Mouse (Mus musculus) liver, postnatal 0 days (tissue): ENCODE measurements at regions not wholly inside any gene's neighbourhood (a gene's known extent, or its start where the extent isn't known, plus 50 kb on each side); places are given as distances from the start of the nearest gene placed in this dataset.
A peak's percentile ranks its signal among the peaks of the same experiment; 100 is the strongest.

ENCODE experiments used
- ATAC-seq: fragments of 200-750 bp; cut with Nextera tagmentation; 2 replicates; pipeline ENCODE4 v1.8.0; 2017; ENCODE audit warnings: mild to moderate bottlenecking, moderate library complexity
- DNase-seq: peaks from one replicate; pipeline ENCODE4 v3.0.0-alpha.2; 2016
- H3K27ac ChIP-seq: fragments of 300-500 bp; sonication (generic); 2 replicates; pipeline ENCODE4 v1.5.1; 2014; ENCODE audit warnings: antibody characterized with exemption, moderate library complexity, mild to moderate bottlenecking, low read depth
- H3K27me3 ChIP-seq: fragments of 300-500 bp; sonication (generic); 2 replicates; pipeline ENCODE4 v1.6.1; 2014; ENCODE audit warnings: low read length, control low read depth, mixed read lengths; ENCODE audit not compliant: insufficient read depth
- H3K36me3 ChIP-seq: fragments of 300-500 bp; sonication (generic); replicated peaks from 2 replicates; pipeline ENCODE4 v1.6.1; 2014; ENCODE audit warnings: mild to moderate bottlenecking, control low read depth, low read length, moderate library complexity, mixed read lengths; ENCODE audit not compliant: insufficient read depth
- H3K4me1 ChIP-seq: fragments of 300-500 bp; sonication (generic); 2 replicates; pipeline ENCODE4 v1.6.1; 2014; ENCODE audit warnings: antibody characterized with exemption, mild to moderate bottlenecking, control low read depth; ENCODE audit not compliant: insufficient read depth
- H3K4me2 ChIP-seq: fragments of 300-500 bp; sonication (generic); 2 replicates; pipeline ENCODE4 v1.6.1; 2014; ENCODE audit warnings: low read depth, mild to moderate bottlenecking, low read length, moderate library complexity, mixed read lengths
- H3K4me3 ChIP-seq: fragments of 300-500 bp; sonication (generic); 2 replicates; pipeline ENCODE4 v1.5.1; 2014; ENCODE audit warnings: low read depth, low read length
- H3K9ac ChIP-seq: fragments of 300-500 bp; sonication (generic); replicated peaks from 2 replicates; pipeline ENCODE4 v1.6.1; 2014; ENCODE audit warnings: mild to moderate bottlenecking, moderate library complexity
- H3K9me3 ChIP-seq: fragments of 300-500 bp; sonication (generic); 2 replicates; pipeline ENCODE4 v1.6.1; 2016; ENCODE audit warnings: mild to moderate bottlenecking, control low read depth, low read length, mixed read lengths
- CTCF ChIP-seq: sonication (generic); IDR thresholded peaks from 2 replicates; pipeline ENCODE4 v1.5.1; 2016; ENCODE audit warnings: antibody characterized with exemption, low read depth
- EP300 ChIP-seq: IDR thresholded peaks from 2 replicates; pipeline ENCODE4 v1.6.1; 2016; ENCODE audit warnings: antibody characterized with exemption, low read depth, mild to moderate bottlenecking
- WGBS: fragments of 180-500 bp; shearing (Covaris S2); extraction: QIAGEN DNeasy Blood & Tissue Kit; methylation state at CpG from one replicate; pipeline ENCODE4 v1.1.7; 2014; ENCODE audit not compliant: insufficient replicate concordance; 5-methylcytosine and 5-hydroxymethylcytosine counted together

DNA sequence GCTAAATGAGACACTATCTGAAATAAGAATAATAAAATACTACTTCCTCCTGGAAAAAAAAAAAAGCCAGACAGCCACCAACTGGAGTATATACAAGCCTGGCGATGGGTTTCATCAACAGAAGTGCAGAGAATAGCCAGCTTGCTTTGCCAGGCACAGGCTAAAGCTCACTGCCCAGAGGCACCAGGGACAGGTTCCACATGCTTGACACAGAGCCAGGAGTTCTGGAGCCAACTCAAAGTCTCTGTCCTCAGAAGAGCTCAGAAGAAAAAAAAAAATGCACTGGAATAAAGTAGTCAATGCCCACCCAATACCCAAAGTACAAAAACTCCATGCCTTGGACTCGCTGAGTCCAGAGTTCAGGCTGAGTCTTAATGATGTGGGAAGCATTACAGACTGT, 250.3 kb upstream of the Rgma start:
- no peak overlapping the region for H3K4me3 ChIP-seq
- TF ChIP-seq CTCF (no peak), EP300 (no peak)
- no peaks in the 10 kb centered on the region for H3K36me3 ChIP-seq
- H3K27ac ChIP-seq = no peak overlapping the region
- DNase-seq (no peak), ATAC-seq (no peak)
- H3K4me2 ChIP-seq = no peak overlapping the region
- H3K9me3 ChIP-seq = no peaks in the 10 kb centered on the region
- H3K9ac ChIP-seq = no peak overlapping the region
- 66% methylated on average over 2 of the region's 2 CpGs for WGBS
- H3K27me3 ChIP-seq = no peaks in the 10 kb centered on the region
- no peaks in the 10 kb centered on the region for H3K4me1 ChIP-seq

GRCm38 (mm10) chr7:73125864-73126263, 249.4 kb upstream of the Rgma start:
- ATAC-seq (no peak), DNase-seq (no peak)
- Histone ChIP-seq H3K4me2 (no peak overlapping the region), H3K9me3 (no peaks in the 10 kb centered on the region), H3K27ac (no peak overlapping the region), H3K9ac (no peak overlapping the region), H3K36me3 (no peaks in the 10 kb centered on the region), H3K4me3 (no peak overlapping the region), H3K4me1 (no peaks in the 10 kb centered on the region), H3K27me3 (no peaks in the 10 kb centered on the region)
- no peak for TF ChIP-seq EP300
- no peak for TF ChIP-seq CTCF
- WGBS = 23% methylated on average over 11 of the region's 11 CpGs

GRCm38 (mm10) chr7:73135786-73136185, 239.5 kb upstream of the Rgma start:
- DNase-seq = no peak
- 75% methylated on average over 6 of the region's 6 CpGs for WGBS
- no peaks in the 10 kb centered on the region for H3K9me3 ChIP-seq
- H3K9ac ChIP-seq = no peak overlapping the region
- H3K4me3 ChIP-seq = no peak overlapping the region
- H3K27me3 ChIP-seq = peaks cover 10% of the 10 kb centered on the region; the same call in 1 of the 2 replicates
- H3K36me3 ChIP-seq = no peaks in the 10 kb centered on the region
- no peak for TF ChIP-seq EP300
- no peak for TF ChIP-seq CTCF
- H3K27ac ChIP-seq = no peak overlapping the region
- H3K4me2 ChIP-seq = no peak overlapping the region
- ATAC-seq = peak; percentile 74
- no peaks in the 10 kb centered on the region for H3K4me1 ChIP-seq

DNA sequence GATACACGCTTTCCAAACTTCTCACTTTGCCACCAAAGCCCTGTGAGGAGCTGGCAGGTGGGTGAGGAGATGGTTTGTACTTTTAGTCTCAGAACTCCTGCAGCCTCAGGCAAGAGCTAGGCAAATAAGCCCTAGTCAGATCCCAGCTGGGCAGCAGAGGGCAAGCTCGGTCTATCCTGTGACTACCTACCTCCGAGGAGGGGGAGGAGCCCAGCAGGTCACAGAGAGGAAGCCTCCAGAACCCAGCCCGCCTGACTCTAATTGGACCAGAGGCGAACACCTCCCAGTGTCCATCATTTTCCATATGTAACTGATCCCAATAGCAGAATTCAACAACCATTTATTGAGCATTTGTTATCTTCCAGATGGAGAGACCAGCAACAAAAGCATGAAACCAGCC, 237.0 kb upstream of the Rgma start:
- no peak for TF ChIP-seq EP300
- TF ChIP-seq CTCF = no peak
- DNase-seq (no peak), ATAC-seq (no peak)
- Histone ChIP-seq H3K36me3 (no peaks in the 10 kb centered on the region), H3K4me2 (no peak overlapping the region), H3K27me3 (peaks cover 10% of the 10 kb centered on the region; the same call in 1 of the 2 replicates), H3K4me1 (no peaks in the 10 kb centered on the region), H3K4me3 (no peak overlapping the region), H3K9me3 (no peaks in the 10 kb centered on the region), H3K27ac (no peak overlapping the region), H3K9ac (no peak overlapping the region)
- 26% methylated on average over 5 of the region's 5 CpGs for WGBS

- Histone ChIP-seq H3K4me2 (no peak overlapping the region), H3K9ac (no peak overlapping the region), H3K36me3 (no peaks in the 10 kb centered on the region), H3K27ac (no peak overlapping the region), H3K4me1 (no peaks in the 10 kb centered on the region), H3K4me3 (no peak overlapping the region), H3K9me3 (no peaks in the 10 kb centered on the region), H3K27me3 (peaks cover 10% of the 10 kb centered on the region; the same call in 1 of the 2 replicates)
- TF ChIP-seq EP300 (no peak), CTCF (no peak)
- DNase-seq = no peak
- ATAC-seq = no peak
- 10% methylated on average over 8 of the region's 8 CpGs for WGBS
Observed at GRCm38 (mm10) chr7:73138861-73139493, 236.3 kb upstream of the Rgma start.

DNA sequence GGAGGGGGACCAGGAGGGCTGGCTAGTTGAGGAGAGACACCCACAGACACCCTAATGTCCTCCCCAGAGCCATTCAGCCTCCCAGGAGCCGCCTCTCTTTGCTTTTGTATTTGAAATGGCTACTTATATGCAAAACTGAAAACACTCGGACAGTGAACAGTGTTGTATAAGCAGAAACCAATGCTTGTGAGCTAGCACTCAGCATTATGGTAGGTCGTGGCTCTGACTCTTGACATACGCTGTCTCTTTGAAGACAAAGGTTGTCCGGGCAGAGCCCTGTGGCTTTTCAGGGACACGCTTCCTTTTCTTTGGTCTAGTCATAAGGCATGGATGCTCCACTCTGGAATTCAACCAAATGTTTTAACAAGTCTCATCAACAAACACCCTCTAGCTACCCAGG, 235.4 kb upstream of the Rgma start:
- Histone ChIP-seq H3K4me2 (no peak overlapping the region), H3K9me3 (no peaks in the 10 kb centered on the region), H3K36me3 (no peaks in the 10 kb centered on the region), H3K27me3 (peaks cover 10% of the 10 kb centered on the region; the same call in 1 of the 2 replicates), H3K9ac (no peak overlapping the region), H3K4me1 (no peaks in the 10 kb centered on the region), H3K4me3 (no peak overlapping the region), H3K27ac (no peak overlapping the region)
- ATAC-seq (no peak), DNase-seq (no peak)
- WGBS = 29% methylated on average over 6 of the region's 6 CpGs
- TF ChIP-seq CTCF (no peak), EP300 (no peak)

- DNase-seq (no peak), ATAC-seq (no peak)
- H3K9ac ChIP-seq = no peak overlapping the region
- no peak overlapping the region for H3K27ac ChIP-seq
- H3K4me2 ChIP-seq = no peak overlapping the region
- H3K9me3 ChIP-seq = no peaks in the 10 kb centered on the region
- H3K27me3 ChIP-seq = peaks cover 10% of the 10 kb centered on the region; the same call in 1 of the 2 replicates
- TF ChIP-seq CTCF (no peak), EP300 (no peak)
- H3K36me3 ChIP-seq = no peaks in the 10 kb centered on the region
- H3K4me1 ChIP-seq = no peaks in the 10 kb centered on the region
- WGBS = 15% methylated on average over 5 of the region's 5 CpGs
- no peak overlapping the region for H3K4me3 ChIP-seq
Observed at GRCm38 (mm10) chr7:73141167-73141566, 234.1 kb upstream of the Rgma start.
